Mouse (Mus musculus) hindbrain, embryonic 11.5 days (tissue): Measurements from ENCODE around the gene Gm28308. TPM values are rescaled to one million over a fixed set of nuclear protein-coding genes. Genes with fewer than 3 reads are reported as not detected.

Source experiments
- ATAC-seq: fragments of 200-750 bp; cut with Nextera tagmentation; 2 replicates; pipeline ENCODE4 v1.8.0; 2017; ENCODE audit warnings: mild to moderate bottlenecking, moderate TSS enrichment, moderate library complexity; ENCODE audit not compliant: low FRiP score
- DNase-seq: peaks from one replicate; pipeline ENCODE4 v3.0.0-alpha.2; 2015; ENCODE audit warnings: low spot score
- H3K27ac ChIP-seq: fragments of 300-500 bp; sonication (generic); 2 replicates; pipeline ENCODE4 v1.5.1; 2014; ENCODE audit warnings: mild to moderate bottlenecking, low read depth, low read length
- H3K27me3 ChIP-seq: fragments of 300-500 bp; sonication (generic); 2 replicates; pipeline ENCODE4 v1.6.1; 2014; ENCODE audit warnings: mild to moderate bottlenecking, low read length, moderate library complexity, mixed read lengths; ENCODE audit not compliant: control insufficient read depth, insufficient read depth
- H3K36me3 ChIP-seq: fragments of 300-500 bp; sonication (generic); 2 replicates; pipeline ENCODE4 v1.6.1; 2014; ENCODE audit warnings: mild to moderate bottlenecking, low read length, moderate library complexity, mixed read lengths; ENCODE audit not compliant: control insufficient read depth, insufficient read depth
- H3K4me1 ChIP-seq: fragments of 300-500 bp; sonication (generic); replicated peaks from 2 replicates; pipeline ENCODE4 v1.6.1; 2014; ENCODE audit warnings: low read length, mixed read lengths; ENCODE audit not compliant: control insufficient read depth, insufficient read depth
- H3K4me2 ChIP-seq: fragments of 300-500 bp; sonication (generic); replicated peaks from 2 replicates; pipeline ENCODE4 v1.6.1; 2014; ENCODE audit warnings: mild to moderate bottlenecking, low read depth, low read length
- H3K4me3 ChIP-seq: fragments of 300-500 bp; sonication (generic); 2 replicates; pipeline ENCODE4 v1.5.1; 2014; ENCODE audit warnings: low read depth, low read length
- H3K9ac ChIP-seq: fragments of 300-500 bp; sonication (generic); 2 replicates; pipeline ENCODE4 v1.6.1; 2014; ENCODE audit warnings: low read depth, low read length
- H3K9me3 ChIP-seq: fragments of 300-500 bp; sonication (generic); 2 replicates; pipeline ENCODE4 v1.6.1; 2016; ENCODE audit warnings: low read length; ENCODE audit not compliant: control insufficient read depth
- WGBS: fragments of 180-500 bp; shearing (Covaris S2); extraction: QIAGEN DNeasy Blood & Tissue Kit; methylation state at CpG from one replicate; pipeline ENCODE4 v1.1.7; 2014; 5-methylcytosine and 5-hydroxymethylcytosine counted together
- polyA plus RNA-seq: library from polyadenylated mRNA; unstranded; fragments of >200 nt; fragmentation: Nextera tagmentation; extraction: Ambion mirVana; gene quantifications from 2 replicates; pipeline ENCODE4 v1.2.1, GENCODE M21; 2014

Gene Gm28308
- polyA plus RNA-seq, 1 experiment from 2014 or later, result not detected

DNA sequence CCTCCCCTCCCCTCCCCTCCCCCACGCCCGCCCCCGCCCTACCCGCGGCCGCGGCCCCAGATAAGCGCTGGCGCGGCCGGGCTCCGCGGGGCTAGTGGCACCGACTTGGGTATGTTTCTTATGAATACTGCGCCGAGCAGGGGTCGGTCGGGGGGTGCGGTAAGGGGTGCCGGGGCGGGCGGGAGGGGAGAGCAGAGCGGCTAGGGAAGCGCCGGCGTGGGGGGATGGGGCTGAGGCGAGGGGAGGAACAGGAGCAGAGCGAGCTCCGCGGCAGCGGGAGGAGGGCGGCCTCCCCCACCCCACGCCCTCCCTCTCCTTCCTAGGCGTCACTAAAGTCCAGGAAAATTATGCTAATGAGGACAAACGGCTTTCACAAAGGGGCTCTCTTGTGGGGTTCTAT lies 37.3 kb downstream of the Gm28308 start:
- H3K4me3 ChIP-seq, result peak overlapping the region; percentile 76
- H3K9ac ChIP-seq, result peak overlapping the region; percentile 97
- ATAC-seq (peak; percentile 66), DNase-seq (peak; percentile 78)
- H3K36me3 ChIP-seq, result no peaks in the 10 kb centered on the region
- peaks cover 65% of the 10 kb centered on the region for H3K27me3 ChIP-seq
- H3K4me2 ChIP-seq, result peak overlapping the region; percentile 55
- H3K9me3 ChIP-seq, result no peaks in the 10 kb centered on the region
- WGBS, result 0% methylated on average over 5 of the region's 35 CpGs
- H3K4me1 ChIP-seq, result peaks cover 4% of the 10 kb centered on the region; the same call in 1 of the 2 replicates
- H3K27ac ChIP-seq, result peak overlapping the region; percentile 99

DNA sequence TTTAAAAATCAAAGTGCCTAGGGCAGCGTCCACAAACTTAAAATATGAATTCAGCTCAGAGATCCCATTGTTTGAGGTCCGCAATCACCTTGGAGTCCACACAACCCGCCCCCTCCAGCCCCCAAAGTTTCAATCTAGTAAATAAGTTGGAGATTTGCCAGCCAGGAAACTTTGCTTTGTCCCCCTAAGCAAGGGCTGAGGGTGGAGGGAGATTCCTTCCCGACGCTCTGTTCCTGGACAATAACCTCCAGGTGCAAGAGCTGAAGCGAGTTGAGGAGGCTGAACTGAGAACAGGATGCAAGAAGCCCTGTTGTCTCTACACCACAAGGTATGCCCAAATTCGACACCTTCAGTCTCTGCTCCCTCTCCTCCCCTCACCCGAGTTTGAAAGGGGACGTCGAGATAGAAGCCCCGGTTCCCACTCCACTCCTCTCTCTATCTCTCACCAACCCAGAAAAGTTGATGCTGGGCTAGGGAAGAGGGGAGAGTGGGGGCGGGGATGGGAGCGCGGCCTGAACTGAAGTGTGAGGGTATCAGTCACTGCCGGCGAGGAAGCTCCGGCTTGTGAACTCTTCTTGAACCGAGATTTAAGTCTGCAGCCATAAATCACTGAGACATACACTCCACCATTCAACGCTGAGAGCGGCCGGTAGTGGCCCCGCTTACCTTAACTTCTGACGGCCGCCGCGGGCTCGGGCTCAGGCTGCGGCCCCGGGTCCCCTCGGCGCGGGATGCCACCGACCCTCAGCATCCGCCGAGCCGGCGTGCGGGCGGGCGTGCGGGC lies 38.0 kb downstream of the Gm28308 start:
- Histone ChIP-seq H3K4me2 (peak overlapping the region; percentile 55), H3K4me1 (peaks cover 8% of the 10 kb centered on the region; the same call in 1 of the 2 replicates), H3K9ac (peak overlapping the region; percentile 97), H3K27me3 (peaks cover 63% of the 10 kb centered on the region), H3K4me3 (peak overlapping the region; percentile 76), H3K9me3 (no peaks in the 10 kb centered on the region), H3K27ac (peak overlapping the region; percentile 99), H3K36me3 (no peaks in the 10 kb centered on the region)
- WGBS, result under 1% methylated on average over 34 of the region's 41 CpGs
- DNase-seq, result peak; percentile 81
- ATAC-seq, result peak; percentile 58

DNA sequence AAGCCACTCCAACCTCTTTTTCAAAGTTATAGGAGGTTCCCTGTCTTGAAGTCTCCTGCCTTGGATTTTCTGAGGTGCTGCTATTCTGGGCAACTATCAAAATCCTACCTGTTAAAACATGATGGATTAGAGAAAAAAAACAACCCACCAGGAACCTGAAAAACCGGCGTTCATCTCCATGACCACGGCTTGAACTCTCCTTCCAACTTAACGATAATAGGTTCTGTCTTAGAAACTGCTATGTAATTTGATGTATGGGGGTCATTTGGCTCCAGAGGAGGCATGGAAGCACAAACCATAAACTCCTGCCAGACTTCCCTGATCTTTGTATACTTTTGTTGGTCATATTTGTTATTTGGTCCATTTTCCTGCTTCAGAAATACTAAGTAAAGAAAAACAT lies 39.5 kb downstream of the Gm28308 start:
- Histone ChIP-seq H3K9me3 (no peaks in the 10 kb centered on the region), H3K4me3 (peak overlapping the region; percentile 76), H3K9ac (peak overlapping the region; percentile 60), H3K36me3 (no peaks in the 10 kb centered on the region), H3K27ac (peak overlapping the region; percentile 85), H3K4me2 (peak overlapping the region; percentile 88), H3K4me1 (peaks cover 8% of the 10 kb centered on the region; the same call in 1 of the 2 replicates), H3K27me3 (peaks cover 58% of the 10 kb centered on the region)
- DNase-seq (no peak), ATAC-seq (no peak)
- 2% methylated on average over 4 of the region's 4 CpGs for WGBS

DNA sequence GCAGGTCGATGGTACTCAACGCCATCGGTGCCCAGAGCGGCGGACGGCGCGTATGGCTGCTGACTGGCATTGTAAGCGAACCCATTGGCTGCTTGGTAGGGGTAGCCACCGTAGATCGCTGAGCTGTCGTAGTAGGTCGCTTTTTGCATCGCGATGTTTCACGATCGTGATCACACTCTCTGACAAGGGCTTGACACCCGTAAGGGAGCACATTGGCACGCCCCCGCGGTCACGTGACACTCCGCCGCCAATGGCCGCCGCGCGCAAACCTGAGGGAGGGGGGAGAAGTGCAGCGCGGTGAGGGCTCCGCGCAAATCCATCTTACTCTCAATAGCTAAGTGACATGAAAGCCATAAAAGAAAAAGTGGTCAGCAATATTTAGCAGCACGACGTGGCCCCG lies 40.6 kb downstream of the Gm28308 start:
- H3K36me3 ChIP-seq, result no peaks in the 10 kb centered on the region
- DNase-seq, result peak; percentile 94
- H3K4me1 ChIP-seq, result peaks cover 8% of the 10 kb centered on the region; the same call in 1 of the 2 replicates
- H3K9me3 ChIP-seq, result no peaks in the 10 kb centered on the region
- peak overlapping the region; percentile 88 for H3K4me2 ChIP-seq
- H3K27me3 ChIP-seq, result peaks cover 56% of the 10 kb centered on the region
- ATAC-seq, result peak; percentile 62
- H3K27ac ChIP-seq, result peak overlapping the region; percentile 100
- WGBS, result under 1% methylated on average over 35 of the region's 35 CpGs
- peak overlapping the region; percentile 76 for H3K4me3 ChIP-seq
- H3K9ac ChIP-seq, result peak overlapping the region; percentile 68

DNA sequence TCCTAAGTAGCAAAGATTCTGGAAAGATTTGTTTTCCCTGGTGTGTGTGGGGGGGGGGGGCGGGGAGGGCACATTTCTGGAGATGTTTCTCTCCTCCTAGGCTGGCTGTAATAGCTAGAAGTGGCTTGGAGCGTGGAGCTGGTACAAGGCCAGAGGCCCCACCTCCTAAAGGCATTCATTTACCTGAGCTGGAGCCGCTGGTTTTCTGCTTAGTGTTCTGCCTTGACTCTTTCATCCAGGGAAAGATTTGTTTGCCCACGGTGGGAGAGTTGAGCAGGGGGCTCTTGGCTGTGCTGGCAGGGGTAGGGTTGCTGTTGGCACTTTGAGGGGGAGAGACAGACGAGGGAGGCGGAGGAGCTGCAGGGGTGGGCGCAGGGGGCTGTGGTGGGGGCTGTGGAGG lies 41.2 kb downstream of the Gm28308 start:
- 11% methylated on average over 7 of the region's 7 CpGs for WGBS
- peaks cover 8% of the 10 kb centered on the region; the same call in 1 of the 2 replicates for H3K4me1 ChIP-seq
- H3K4me2 ChIP-seq, result peak overlapping the region; percentile 88
- peaks cover 54% of the 10 kb centered on the region for H3K27me3 ChIP-seq
- no peak for DNase-seq
- H3K36me3 ChIP-seq, result no peaks in the 10 kb centered on the region
- H3K4me3 ChIP-seq, result peak overlapping the region; percentile 76
- no peak for ATAC-seq
- H3K27ac ChIP-seq, result peak overlapping the region; percentile 100
- peak overlapping the region; percentile 68 for H3K9ac ChIP-seq
- H3K9me3 ChIP-seq, result no peaks in the 10 kb centered on the region

DNA sequence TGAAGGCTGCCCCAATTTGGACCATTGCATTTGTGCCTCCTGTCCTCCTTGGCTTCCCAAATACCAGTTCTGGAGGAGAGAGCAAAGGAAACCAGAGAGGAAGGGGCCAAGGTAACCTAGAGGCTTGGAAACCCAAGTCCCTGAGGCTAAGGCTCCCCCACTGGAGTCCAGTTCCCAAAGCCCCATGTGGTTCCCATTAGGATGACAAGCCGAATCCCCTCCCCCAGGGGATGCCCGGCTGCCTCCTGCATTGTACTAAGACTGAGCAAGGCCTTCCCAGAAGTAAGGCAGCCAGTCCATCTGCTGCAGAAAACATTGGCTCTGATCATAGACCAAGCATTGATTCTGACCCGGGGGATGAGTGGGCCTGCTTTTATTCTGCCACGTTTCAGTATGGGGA lies 41.8 kb downstream of the Gm28308 start:
- H3K27me3 ChIP-seq, result peaks cover 54% of the 10 kb centered on the region
- H3K36me3 ChIP-seq, result no peaks in the 10 kb centered on the region
- peak overlapping the region; percentile 76 for H3K4me3 ChIP-seq
- peaks cover 8% of the 10 kb centered on the region; the same call in 1 of the 2 replicates for H3K4me1 ChIP-seq
- no peak; the same call in 1 of the 2 replicates for ATAC-seq
- H3K4me2 ChIP-seq, result peak overlapping the region; percentile 88
- DNase-seq, result no peak
- peak overlapping the region; percentile 68 for H3K9ac ChIP-seq
- 1% methylated on average over 4 of the region's 4 CpGs for WGBS
- H3K9me3 ChIP-seq, result no peaks in the 10 kb centered on the region
- H3K27ac ChIP-seq, result peak overlapping the region; percentile 100

DNA sequence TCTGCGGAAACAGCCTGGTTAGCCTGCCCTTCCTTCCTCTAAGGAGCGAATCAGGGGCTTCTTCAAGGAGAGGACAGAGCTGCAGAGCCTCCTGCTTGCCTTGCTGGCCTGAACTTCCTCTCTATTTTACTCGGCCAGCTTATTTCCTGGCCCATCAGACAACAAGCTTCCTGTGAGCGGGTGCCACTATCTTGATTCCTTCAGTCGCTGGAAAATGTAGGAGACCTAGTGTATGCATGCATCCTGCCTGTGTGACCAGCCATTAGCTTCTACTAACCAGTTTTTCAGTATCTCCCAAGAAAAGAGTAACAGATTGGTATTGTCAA lies 42.3 kb downstream of the Gm28308 start:
- Histone ChIP-seq H3K4me3 (peak overlapping the region; percentile 76), H3K27me3 (peaks cover 52% of the 10 kb centered on the region), H3K4me1 (peaks cover 8% of the 10 kb centered on the region; the same call in 1 of the 2 replicates), H3K36me3 (no peaks in the 10 kb centered on the region), H3K27ac (peak overlapping the region; percentile 100), H3K4me2 (peak overlapping the region; percentile 88), H3K9ac (peak overlapping the region; percentile 68), H3K9me3 (no peaks in the 10 kb centered on the region)
- 15% methylated on average over 5 of the region's 5 CpGs for WGBS
- DNase-seq (no peak), ATAC-seq (no peak)

DNA sequence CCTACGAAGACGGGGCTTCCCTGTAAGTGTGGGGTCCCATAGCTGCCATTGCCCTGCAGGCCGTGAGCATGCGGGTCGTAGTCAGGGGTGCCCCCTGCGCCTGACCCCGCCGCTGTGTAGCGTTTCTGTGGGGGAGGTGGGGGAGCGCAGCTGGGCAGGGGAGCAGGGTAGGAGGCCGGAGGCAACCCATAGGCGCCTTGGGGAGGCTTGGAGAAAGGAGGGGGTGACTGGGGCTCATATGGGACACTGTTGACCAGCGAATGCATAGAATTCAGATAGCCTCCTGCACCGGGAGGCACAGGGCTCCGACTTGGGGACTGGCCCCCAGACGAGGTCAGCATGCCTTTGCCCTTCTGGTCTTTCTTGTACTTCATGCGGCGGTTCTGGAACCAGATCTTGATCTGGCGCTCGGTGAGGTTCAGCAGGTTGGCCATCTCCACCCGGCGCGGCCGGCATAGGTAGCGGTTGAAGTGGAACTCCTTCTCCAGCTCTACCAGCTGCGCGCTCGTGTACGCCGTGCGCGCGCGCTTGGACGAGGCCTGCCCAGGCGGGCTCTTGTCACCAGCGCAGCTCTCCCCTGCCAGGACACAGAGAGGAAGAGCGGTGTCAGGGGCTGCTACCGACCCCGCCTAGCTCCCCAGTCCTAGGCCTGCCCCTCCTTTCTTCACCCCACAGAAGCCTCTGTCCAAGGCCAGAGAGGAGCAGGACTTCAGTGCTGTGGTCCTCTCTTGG lies 42.8 kb downstream of the Gm28308 start:
- peak overlapping the region; percentile 88 for H3K4me2 ChIP-seq
- H3K9ac ChIP-seq, result peak overlapping the region; percentile 68
- H3K27ac ChIP-seq, result peak overlapping the region; percentile 100
- DNase-seq, result peak; percentile 78
- H3K4me3 ChIP-seq, result peak overlapping the region; percentile 76
- WGBS, result 2% methylated on average over 39 of the region's 40 CpGs
- no peaks in the 10 kb centered on the region for H3K36me3 ChIP-seq
- peaks cover 47% of the 10 kb centered on the region for H3K27me3 ChIP-seq
- peak; percentile 30 for ATAC-seq
- H3K9me3 ChIP-seq, result no peaks in the 10 kb centered on the region
- H3K4me1 ChIP-seq, result peaks cover 8% of the 10 kb centered on the region; the same call in 1 of the 2 replicates
